Mouse (Mus musculus) thymus, adult 2 months (tissue): ENCODE data around the gene Fam19a1.

ENCODE experiments used
- CTCF ChIP-seq: fragments of 200-500 bp; IDR thresholded peaks from 2 replicates; pipeline ENCODE4 v1.5.1; 2012; ENCODE audit warnings: mild to moderate bottlenecking, control low read depth, low read length, moderate library complexity, borderline replicate concordance; ENCODE audit not compliant: control insufficient read depth, poor library complexity, insufficient read depth; ENCODE audit errors: extremely low read depth
- POLR2A ChIP-seq: fragments of 200-500 bp; IDR thresholded peaks from 2 replicates; pipeline ENCODE4 v1.6.1; 2012; ENCODE audit warnings: mild to moderate bottlenecking, low read length, control low read depth, moderate library complexity; ENCODE audit not compliant: control insufficient read depth, poor library complexity, insufficient read depth; ENCODE audit errors: extremely low read depth

DNA sequence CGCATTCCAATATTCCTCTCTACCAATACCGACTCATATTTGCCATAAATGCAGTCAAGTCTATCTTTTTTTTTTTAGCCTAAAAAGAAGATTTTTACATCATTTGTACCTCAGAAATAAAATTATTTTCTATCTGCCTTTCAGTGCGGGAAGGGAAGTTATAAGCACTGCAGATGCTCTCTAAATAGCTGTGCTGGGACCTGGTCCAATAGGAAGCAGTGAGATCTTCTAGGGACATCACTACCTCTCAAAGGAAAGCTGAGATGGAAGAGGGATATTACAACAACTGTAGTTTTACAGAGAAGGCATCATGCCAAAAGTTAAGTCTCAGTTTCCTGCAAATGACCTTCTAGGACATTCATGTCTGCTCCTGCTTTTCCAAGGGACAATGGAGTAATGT, 256.6 kb downstream of the Fam19a1 start:
- no peak for TF ChIP-seq CTCF
- no peak for TF ChIP-seq POLR2A
